Mouse (Mus musculus) G1E (cell line): ENCODE measurements around the gene Pou6f2. TPM values are rescaled to one million over a fixed set of nuclear protein-coding genes. Genes with fewer than 3 reads are reported as not detected.

Source experiments
- ATAC-seq: 2 replicates; pipeline ENCODE4 v1.8.0; 2016; ENCODE audit warnings: mild to moderate bottlenecking; ENCODE audit not compliant: insufficient number of reproducible peaks, poor library complexity, low FRiP score, severe bottlenecking; ENCODE audit errors: extremely low read depth
- DNase-seq: peaks from one replicate; pipeline ENCODE4 v3.0.0; 2012; ENCODE audit warnings: low spot score
- H3K27me3 ChIP-seq: 2 replicates; pipeline ENCODE4 v1.6.1; 2012; ENCODE audit warnings: mild to moderate bottlenecking, low read length, inconsistent platforms; ENCODE audit not compliant: insufficient read depth
- H3K36me3 ChIP-seq: replicated peaks from 2 replicates; pipeline ENCODE3; 2012; ENCODE audit warnings: mild to moderate bottlenecking, inconsistent platforms
- H3K4me1 ChIP-seq: 2 replicates; pipeline ENCODE4 v1.6.1; 2012; ENCODE audit warnings: low read depth, low read length, inconsistent platforms, mixed read lengths; ENCODE audit not compliant: insufficient read depth
- H3K4me3 ChIP-seq: 2 replicates; pipeline ENCODE4 v1.5.1; 2012; ENCODE audit warnings: low read depth, mild to moderate bottlenecking, inconsistent platforms, low read length, moderate library complexity, mixed read lengths
- H3K9me3 ChIP-seq: replicated peaks from 2 replicates; pipeline ENCODE4 v1.6.1; 2012; ENCODE audit warnings: inconsistent platforms
- CTCF ChIP-seq: IDR thresholded peaks from 2 replicates; pipeline ENCODE4 v1.5.1; 2012; ENCODE audit warnings: low read depth, low read length, inconsistent platforms, mixed read lengths
- GATA1 ChIP-seq: IDR thresholded peaks from 2 replicates; pipeline ENCODE4 v1.6.1; 2012; ENCODE audit warnings: borderline replicate concordance, low read length, inconsistent platforms, mixed read lengths
- GATA2 ChIP-seq: IDR thresholded peaks from 2 replicates; pipeline ENCODE4 v1.6.1; 2012; ENCODE audit warnings: low read depth, low read length, inconsistent platforms, borderline replicate concordance
- POLR2AphosphoS5 ChIP-seq: IDR thresholded peaks from 2 replicates; pipeline ENCODE4 v1.6.1; 2012; ENCODE audit warnings: low read depth, low read length, inconsistent platforms; ENCODE audit not compliant: insufficient replicate concordance
- TAL1 ChIP-seq: conservative IDR thresholded peaks from 2 replicates; pipeline ENCODE4 v1.6.1; 2012; ENCODE audit warnings: low read depth, low read length, inconsistent platforms, mixed read lengths
- polyA plus RNA-seq: library from polyadenylated mRNA; stranded (reverse); fragments of >175 nt; gene quantifications from 2 replicates; pipeline ENCODE4 v1.2.3, GENCODE M21; 2012
- total RNA-seq, 2 experiments: library from RNA; stranded (forward) in 1 of 2; stranded (reverse) in 1 of 2; fragments of 200-1000 nt in 1 of 2; fragments of >200 nt in 1 of 2; fragmentation: Nextera tagmentation in 1 of 2; gene quantifications; 2 replicates each; pipeline ENCODE4 v1.2.3; 2014 to 2017

The Pou6f2 gene
- total and polyA plus RNA-seq, 3 experiments: 0.05 TPM; not detected in 2

GRCm38 (mm10) chr13:18282361-18282982 lies 115.0 kb downstream of the Pou6f2 start:
- DNase-seq (no peak), ATAC-seq (no peak)
- H3K36me3 ChIP-seq: no peaks in the 10 kb centered on the region
- H3K4me1 ChIP-seq: no peaks in the 10 kb centered on the region
- TF ChIP-seq GATA1: no peak
- no peak for TF ChIP-seq POLR2AphosphoS5
- TF ChIP-seq GATA2: no peak
- no peak for TF ChIP-seq CTCF
- no peak for TF ChIP-seq TAL1
- H3K9me3 ChIP-seq: no peaks in the 10 kb centered on the region
- H3K4me3 ChIP-seq: no peak overlapping the region
- H3K27me3 ChIP-seq: peaks cover 2% of the 10 kb centered on the region

- peaks cover 2% of the 10 kb centered on the region for H3K27me3 ChIP-seq
- H3K36me3 ChIP-seq: no peaks in the 10 kb centered on the region
- no peak for ATAC-seq
- DNase-seq: no peak
- H3K4me1 ChIP-seq: no peaks in the 10 kb centered on the region
- no peak overlapping the region for H3K4me3 ChIP-seq
- H3K9me3 ChIP-seq: no peaks in the 10 kb centered on the region
- TF ChIP-seq CTCF: no peak
- TF ChIP-seq POLR2AphosphoS5: no peak
- TF ChIP-seq GATA1: no peak
- TF ChIP-seq TAL1: no peak
- no peak for TF ChIP-seq GATA2
These were observed 116.4 kb downstream of the Pou6f2 start for GRCm38 (mm10) chr13:18281084-18281483.

GRCm38 (mm10) chr13:18253131-18253530 lies 144.4 kb downstream of the Pou6f2 start:
- H3K4me3 ChIP-seq: no peak overlapping the region
- DNase-seq (no peak), ATAC-seq (no peak)
- H3K9me3 ChIP-seq: no peaks in the 10 kb centered on the region
- no peaks in the 10 kb centered on the region for H3K36me3 ChIP-seq
- H3K27me3 ChIP-seq: no peaks in the 10 kb centered on the region
- TF ChIP-seq TAL1 (no peak), POLR2AphosphoS5 (no peak), CTCF (no peak), GATA2 (no peak), GATA1 (no peak)
- H3K4me1 ChIP-seq: no peaks in the 10 kb centered on the region

GRCm38 (mm10) chr13:18218566-18219234 lies 178.8 kb downstream of the Pou6f2 start:
- DNase-seq (no peak), ATAC-seq (no peak)
- H3K4me1 ChIP-seq: no peaks in the 10 kb centered on the region
- no peak overlapping the region for H3K4me3 ChIP-seq
- no peaks in the 10 kb centered on the region for H3K36me3 ChIP-seq
- peaks cover 6% of the 10 kb centered on the region; the same call in 1 of the 2 replicates for H3K27me3 ChIP-seq
- no peak for TF ChIP-seq TAL1
- no peaks in the 10 kb centered on the region for H3K9me3 ChIP-seq

GRCm38 (mm10) chr13:18211242-18211641 lies 186.2 kb downstream of the Pou6f2 start:
- no peaks in the 10 kb centered on the region for H3K9me3 ChIP-seq
- TF ChIP-seq TAL1 (no peak), GATA2 (no peak), GATA1 (no peak), CTCF (no peak), POLR2AphosphoS5 (no peak)
- H3K4me3 ChIP-seq: no peak overlapping the region
- no peaks in the 10 kb centered on the region for H3K4me1 ChIP-seq
- no peak for ATAC-seq
- H3K27me3 ChIP-seq: peaks cover 8% of the 10 kb centered on the region
- no peaks in the 10 kb centered on the region for H3K36me3 ChIP-seq
- DNase-seq: no peak

GRCm38 (mm10) chr13:18204476-18205250 lies 192.8 kb downstream of the Pou6f2 start:
- Histone ChIP-seq H3K27me3 (peaks cover 4% of the 10 kb centered on the region; the same call in 1 of the 2 replicates), H3K4me1 (no peaks in the 10 kb centered on the region), H3K4me3 (no peak overlapping the region), H3K36me3 (no peaks in the 10 kb centered on the region), H3K9me3 (no peaks in the 10 kb centered on the region)
- no peak for DNase-seq
- ATAC-seq: no peak
- TF ChIP-seq POLR2AphosphoS5: no peak
